Mouse (Mus musculus): ENCODE data around the gene Upf2. TPM values are rescaled to one million over a fixed set of nuclear protein-coding genes. Genes with fewer than 3 reads are reported as not detected.

The Upf2 gene
- total RNA-seq, 2 experiments from 2014 or later: 16.6 to 17.3 TPM

Other genes starting within 250 kb of the Upf2 start
- 1 to 10 TPM; 1.5 to 2.5 TPM for gene Camk1d, start 237.0 kb upstream of the Upf2 start, total RNA-seq (2021)
- gene Nudt5, start 106.5 kb upstream of the Upf2 start, total RNA-seq (2021): 1 to 10 TPM; 3.7 to 6.4 TPM
- gene Cdc123, start 106.3 kb upstream of the Upf2 start, total RNA-seq (2021): 10 to 100 TPM; 64.9 to 70.5 TPM
- under 1 TPM in 1 of 2 experiments, not detected in 1; 0.64 TPM for gene Gm13199, start 88.5 kb upstream of the Upf2 start, total RNA-seq (2021)
- 10 to 100 TPM; 29.1 to 34.2 TPM for gene Sec61a2, start 56.0 kb upstream of the Upf2 start, total RNA-seq (2021)
- gene Dhtkd1, start 8.7 kb upstream of the Upf2 start, total RNA-seq (2021): 1 to 10 TPM; 2.9 to 3.7 TPM
- gene Proser2, start 178.7 kb downstream of the Upf2 start, total RNA-seq (2021): under 1 TPM; 0.43 to 0.97 TPM

Data from gastrocnemius, postnatal 25 days (tissue).